9 mouse cellular contexts compared by ENCODE assay signal in genomic region chr2:34965293-34965692, GRCm38 (mm10). TPM values are rescaled to one million over a fixed set of nuclear protein-coding genes. Genes with fewer than 3 reads are reported as not detected.
DNase-seq lines count a peak whose midpoint lies in the region; ATAC-seq lines count a peak whose summit lies in the region.
"Had no signal": no experiment of that assay in that cellular context is flagged by ENCODE, and none has a peak within 500 bp of the region (broad histone marks: within the 10 kb centered on the region; RNA-seq: fewer than 3 reads in every experiment).

No protein-coding gene starts in this region.

- no peak overlapping the region for H3K9ac ChIP-seq in kidney, embryonic 15.5 days
- H3K9ac ChIP-seq: limb, embryonic 15.5 days had no signal

- no peak overlapping the region for H3K4me3 ChIP-seq in kidney, embryonic 15.5 days (replicated peaks)
- H3K4me3 ChIP-seq: limb, embryonic 15.5 days had no signal

- WGBS in kidney, embryonic 15.5 days: 30% methylated on average over 9 of the region's 9 CpGs
- 20% methylated on average over 9 of the region's 9 CpGs for WGBS in large intestine, adult 2 months

- no peak overlapping the region for H3K4me2 ChIP-seq in kidney, embryonic 15.5 days
- H3K4me2 ChIP-seq: limb, embryonic 15.5 days had no signal

- no peaks in the 10 kb centered on the region for H3K9me3 ChIP-seq in kidney, embryonic 15.5 days (replicated peaks)
- H3K9me3 ChIP-seq: limb, embryonic 15.5 days had no signal

- peak overlapping the region; percentile 63; the same call in 1 of the 2 replicates for H3K27ac ChIP-seq in kidney, embryonic 15.5 days
- H3K27ac ChIP-seq: limb, embryonic 15.5 days had no signal

- DNase-seq in kidney, adult 11 months: no peak
- DNase-seq in embryo, embryonic 9.5 days (ENCODE audit: extremely low spot score): peak; percentile 46
- peak; percentile 42 for DNase-seq in large intestine, adult 2 months (ENCODE audit: low read depth, low spot score)
- no peak for DNase-seq in cerebellum, adult 9-10 months
- DNase-seq in ovary, postnatal 14 days (ENCODE audit: low spot score): no peak
- no peak for DNase-seq in urinary bladder, adult 2 months (ENCODE audit: low spot score)

- no peaks in the 10 kb centered on the region for H3K36me3 ChIP-seq in kidney, embryonic 15.5 days
- H3K36me3 ChIP-seq: limb, embryonic 15.5 days had no signal

- peaks cover 59% of the 10 kb centered on the region for H3K4me1 ChIP-seq in kidney, embryonic 15.5 days

- no peaks in the 10 kb centered on the region for H3K27me3 ChIP-seq in kidney, embryonic 15.5 days
- H3K27me3 ChIP-seq: limb, embryonic 15.5 days had no signal

- ATAC-seq in kidney, embryonic 15.5 days (replicated peaks; ENCODE audit: low FRiP score): no peak
- peak; percentile 30; the same call in 1 of the 2 replicates for ATAC-seq in neutrophil, adult 5-6 weeks (ENCODE audit: extremely low read depth, insufficient number of reproducible peaks, low FRiP score, poor library complexity, severe bottlenecking)

RNA-seq across cellular contexts. Expression of gene Traf1, which starts 3.7 kb away (rescaled TPM):
- polyA plus RNA-seq in kidney, embryonic 15.5 days (2015; fragmentation: Nextera tagmentation; extraction: Ambion mirVana): 23.2 and 25.4 TPM in 2 replicates
- 9.2 TPM in 2 replicates for polyA plus RNA-seq in large intestine, adult 2 months (2012; rRNA removed)
- total RNA-seq in neutrophil, adult 5-6 weeks (2017): 31.1 and 31.3 TPM in 2 replicates
- polyA plus RNA-seq in urinary bladder, adult 2 months (2012; rRNA removed): 5.9 and 6.6 TPM in 2 replicates

RNA-seq across cellular contexts. Expression of gene Phf19, which starts 51.5 kb away (rescaled TPM):
- 24.6 and 26.3 TPM in 2 replicates for polyA plus RNA-seq in kidney, embryonic 15.5 days (2015; fragmentation: Nextera tagmentation; extraction: Ambion mirVana)
- polyA plus RNA-seq in large intestine, adult 2 months (2012; rRNA removed): 2.8 and 3.1 TPM in 2 replicates
- total RNA-seq in neutrophil, adult 5-6 weeks (2017): 3.9 and 5.1 TPM in 2 replicates
- polyA plus RNA-seq in urinary bladder, adult 2 months (2012; rRNA removed): 4.5 and 4.7 TPM in 2 replicates

Comparison
In these comparisons a context has a peak if more than half of its experiments do, and no peak if none do; other contexts are left out.
1. DNase-seq: peak in embryo, embryonic 9.5 days (single experiment) and large intestine, adult 2 months (single experiment); none in kidney, adult 11 months (single experiment), cerebellum, adult 9-10 months (single experiment), ovary, postnatal 14 days (single experiment) and urinary bladder, adult 2 months (single experiment).